Mouse (Mus musculus) kidney, adult 2 months (tissue): ENCODE measurements around the gene Trmt5. TPM values are rescaled to one million over a fixed set of nuclear protein-coding genes. Genes with fewer than 3 reads are reported as not detected.
A peak's percentile ranks its signal among the peaks of the same experiment; 100 is the strongest.

Source experiments
- DNase-seq: peaks from one replicate; pipeline ENCODE4 v3.0.0; 2021
- H3K27ac ChIP-seq: fragments of 200-500 bp; 2 replicates; pipeline ENCODE4 v1.5.1; 2012; ENCODE audit warnings: low read depth, low read length, control low read depth, inconsistent platforms; ENCODE audit not compliant: insufficient read depth
- H3K27me3 ChIP-seq: fragments of 200-500 bp; replicated peaks from 2 replicates; pipeline ENCODE4 v1.6.1; 2012; ENCODE audit warnings: mild to moderate bottlenecking, moderate library complexity, low read length, inconsistent platforms; ENCODE audit not compliant: control insufficient read depth, insufficient read depth
- H3K36me3 ChIP-seq: fragments of 200-500 bp; 2 replicates; pipeline ENCODE4 v1.6.1; 2012; ENCODE audit warnings: mild to moderate bottlenecking, moderate library complexity, low read length, inconsistent platforms; ENCODE audit not compliant: control insufficient read depth, insufficient read depth
- H3K4me1 ChIP-seq: fragments of 200-500 bp; 2 replicates; pipeline ENCODE4 v1.6.1; 2011; ENCODE audit warnings: low read length; ENCODE audit not compliant: control insufficient read depth, insufficient read depth
- H3K4me3 ChIP-seq: fragments of 200-500 bp; 2 replicates; pipeline ENCODE4 v1.5.1; 2011; ENCODE audit warnings: mild to moderate bottlenecking, low read depth, low read length, control low read depth; ENCODE audit not compliant: insufficient read depth
- CTCF ChIP-seq: fragments of 200-500 bp; conservative IDR thresholded peaks from 2 replicates; pipeline ENCODE4 v1.5.1; 2011; ENCODE audit warnings: low read depth, mild to moderate bottlenecking, control low read depth, low read length, moderate library complexity, mixed read lengths; ENCODE audit not compliant: insufficient read depth, insufficient read length
- POLR2A ChIP-seq: fragments of 200-500 bp; IDR thresholded peaks from one replicate; pipeline ENCODE4 v1.6.1; 2011; ENCODE audit warnings: low read depth, low read length, control low read depth
- WGBS: fragments of 180-500 bp; shearing (Covaris S2); methylation state at CpG from one replicate; pipeline ENCODE4 v1.1.7; 2018; 5-methylcytosine and 5-hydroxymethylcytosine counted together
- polyA plus RNA-seq: library from polyadenylated mRNA; depleted of rRNA; stranded (reverse); fragments of >200 nt; gene quantifications from 2 replicates; pipeline ENCODE4 v1.2.3, GENCODE M21; 2012

Gene Trmt5
- polyA plus RNA-seq, 1 experiment = 6.1 TPM

DNA sequence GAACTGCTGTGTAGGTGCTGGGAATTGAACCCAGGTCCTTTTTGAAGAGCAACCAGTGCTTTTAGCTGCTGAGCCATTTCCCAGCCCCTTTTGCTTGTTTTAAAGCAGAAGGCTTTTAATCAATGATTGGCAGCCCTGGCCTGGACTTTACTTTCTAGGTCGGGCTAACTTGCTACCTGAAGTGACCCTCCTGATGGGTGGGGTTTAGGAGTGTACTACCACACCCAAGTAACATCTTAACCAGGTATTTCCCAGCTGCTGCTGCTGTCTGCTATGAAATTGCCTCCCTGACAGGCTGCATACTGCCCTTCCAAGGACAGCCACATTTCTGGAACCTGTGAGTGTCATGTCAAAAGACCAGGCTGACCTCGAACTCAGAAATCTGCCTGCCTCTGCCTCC is 14.0 kb upstream of the Trmt5 start:
- no peaks in the 10 kb centered on the region for H3K27me3 ChIP-seq
- H3K4me3 ChIP-seq = no peak overlapping the region
- H3K27ac ChIP-seq = no peak overlapping the region
- no peaks in the 10 kb centered on the region for H3K36me3 ChIP-seq
- peak; percentile 88 for DNase-seq
- WGBS = 61% methylated on average over 2 of the region's 2 CpGs
- TF ChIP-seq POLR2A (no peak), CTCF (no peak)
- H3K4me1 ChIP-seq = peaks cover 3% of the 10 kb centered on the region; the same call in 1 of the 2 replicates

DNA sequence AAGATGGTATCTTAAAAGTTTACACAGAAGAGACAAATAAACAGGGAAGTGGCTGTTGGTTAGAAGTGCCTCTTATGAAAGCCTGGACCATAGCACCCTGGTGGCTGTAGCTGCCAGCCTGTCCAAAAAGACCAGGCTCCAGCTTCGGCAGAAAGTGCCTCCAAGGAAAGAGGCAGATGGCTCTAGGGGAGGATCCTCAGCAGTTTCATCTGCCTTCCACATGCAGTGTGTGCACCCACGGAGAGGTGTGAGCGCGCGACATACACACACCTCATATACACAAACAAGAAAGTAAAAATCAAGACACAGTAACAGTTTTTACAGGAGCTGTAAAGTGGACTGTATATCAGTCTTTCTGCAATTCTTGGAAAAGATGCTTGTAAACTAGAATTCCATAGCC is 12.1 kb upstream of the Trmt5 start:
- TF ChIP-seq CTCF (no peak), POLR2A (no peak)
- DNase-seq = no peak
- no peak overlapping the region for H3K27ac ChIP-seq
- WGBS = 92% methylated on average over 5 of the region's 5 CpGs
- no peaks in the 10 kb centered on the region for H3K27me3 ChIP-seq
- H3K36me3 ChIP-seq = no peaks in the 10 kb centered on the region
- H3K4me3 ChIP-seq = no peak overlapping the region
- H3K4me1 ChIP-seq = no peaks in the 10 kb centered on the region

DNA sequence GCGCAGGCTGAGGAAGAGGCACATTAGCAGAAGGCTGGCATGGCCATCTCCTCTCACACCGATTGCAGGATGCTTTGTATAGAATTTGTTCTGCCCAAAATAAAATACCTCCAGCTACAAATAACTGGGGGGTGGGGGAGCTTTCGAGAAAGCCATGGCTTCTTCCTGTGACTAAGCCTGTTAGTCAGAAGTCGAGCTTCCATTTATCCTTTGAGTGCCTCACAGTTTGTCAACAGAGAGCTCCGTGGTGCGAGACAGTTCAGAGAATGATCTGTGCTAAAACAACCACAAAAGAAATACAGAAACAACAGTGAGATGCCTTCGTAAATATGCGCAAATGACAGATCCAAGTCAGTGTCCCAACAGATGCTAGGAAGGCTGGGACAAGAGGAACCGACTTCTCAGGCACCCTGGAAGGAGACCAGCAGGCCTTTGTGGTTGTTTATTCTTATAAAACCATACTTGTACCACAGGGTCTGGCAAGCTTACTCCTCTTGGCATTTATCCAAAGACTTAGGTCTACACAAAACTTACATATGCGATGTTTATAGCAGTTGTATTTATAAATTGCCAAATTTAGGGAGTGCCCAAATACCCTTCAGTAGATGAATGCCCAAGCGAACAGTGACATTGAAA is 9.1 kb upstream of the Trmt5 start:
- Histone ChIP-seq H3K4me3 (no peak overlapping the region), H3K4me1 (no peaks in the 10 kb centered on the region), H3K36me3 (peaks cover 4% of the 10 kb centered on the region), H3K27me3 (no peaks in the 10 kb centered on the region), H3K27ac (no peak overlapping the region)
- DNase-seq = no peak
- WGBS = 92% methylated on average over 11 of the region's 11 CpGs
- no peak for TF ChIP-seq CTCF
- TF ChIP-seq POLR2A = no peak

GRCm38 (mm10) chr12:73294884-73295283 is 8.4 kb upstream of the Trmt5 start:
- TF ChIP-seq CTCF (no peak), POLR2A (no peak)
- Histone ChIP-seq H3K36me3 (peaks cover 4% of the 10 kb centered on the region), H3K4me1 (no peaks in the 10 kb centered on the region), H3K4me3 (no peak overlapping the region), H3K27me3 (no peaks in the 10 kb centered on the region), H3K27ac (no peak overlapping the region)
- DNase-seq = no peak

GRCm38 (mm10) chr12:73288626-73289025 is 2.1 kb upstream of the Trmt5 start:
- TF ChIP-seq POLR2A (no peak), CTCF (no peak)
- Histone ChIP-seq H3K27ac (no peak overlapping the region), H3K36me3 (peaks cover 4% of the 10 kb centered on the region), H3K4me3 (no peak overlapping the region), H3K4me1 (peaks cover 13% of the 10 kb centered on the region), H3K27me3 (no peaks in the 10 kb centered on the region)
- DNase-seq = no peak
- 81% methylated on average over 3 of the region's 3 CpGs for WGBS

DNA sequence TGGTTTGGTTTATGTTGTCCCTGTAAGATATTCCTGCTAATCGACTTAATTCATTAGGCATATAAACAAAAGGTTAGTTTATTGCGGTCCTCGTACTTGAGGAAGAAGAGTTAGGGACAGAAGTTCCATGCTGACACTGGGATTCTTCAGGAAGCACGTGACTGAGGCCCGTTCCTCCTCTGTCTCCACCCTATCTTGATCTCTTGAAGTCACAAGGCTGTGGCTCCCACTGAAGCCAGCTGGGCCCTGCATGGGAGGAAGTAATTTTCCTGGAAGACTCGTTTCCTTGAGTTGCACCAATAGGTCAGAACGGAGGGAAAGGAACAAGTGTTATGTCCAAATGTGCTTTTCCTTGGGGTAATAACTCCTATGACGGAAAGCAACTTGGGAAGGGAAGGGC is 1.1 kb upstream of the Trmt5 start:
- no peaks in the 10 kb centered on the region for H3K27me3 ChIP-seq
- H3K36me3 ChIP-seq = peaks cover 4% of the 10 kb centered on the region
- 38% methylated on average over 8 of the region's 8 CpGs for WGBS
- peak overlapping the region; percentile 67; the same call in 1 of the 2 replicates for H3K4me3 ChIP-seq
- peak overlapping the region; percentile 16; the same call in 1 of the 2 replicates for H3K27ac ChIP-seq
- peak; percentile 72 for DNase-seq
- no peak for TF ChIP-seq POLR2A
- no peak for TF ChIP-seq CTCF
- H3K4me1 ChIP-seq = peaks cover 13% of the 10 kb centered on the region

GRCm38 (mm10) chr12:73274921-73275320 is 11.6 kb downstream of the Trmt5 start:
- Histone ChIP-seq H3K27me3 (no peaks in the 10 kb centered on the region), H3K4me1 (no peaks in the 10 kb centered on the region), H3K36me3 (no peaks in the 10 kb centered on the region; the same call in 1 of the 2 replicates), H3K27ac (no peak overlapping the region), H3K4me3 (no peak overlapping the region)
- TF ChIP-seq CTCF (no peak), POLR2A (no peak)
- WGBS = 83% methylated on average over 3 of the region's 3 CpGs
- DNase-seq = no peak
